Mouse (Mus musculus) T-helper 17 cell (primary cell): ENCODE measurements around the gene Dmrt3.

Source experiments
- in situ Hi-C, 2 experiments: fragments of 300-600 bp; cut with MboI, MseI; formaldehyde crosslinking; loops; 1 replicate in 1 of 2; 2 replicates in 1 of 2; pipeline ENCODE4 v1.15.1; 2025; ENCODE audit warnings: high pct_unique_total_duplicates in 2 of 2

Dmrt3 gene

DNA sequence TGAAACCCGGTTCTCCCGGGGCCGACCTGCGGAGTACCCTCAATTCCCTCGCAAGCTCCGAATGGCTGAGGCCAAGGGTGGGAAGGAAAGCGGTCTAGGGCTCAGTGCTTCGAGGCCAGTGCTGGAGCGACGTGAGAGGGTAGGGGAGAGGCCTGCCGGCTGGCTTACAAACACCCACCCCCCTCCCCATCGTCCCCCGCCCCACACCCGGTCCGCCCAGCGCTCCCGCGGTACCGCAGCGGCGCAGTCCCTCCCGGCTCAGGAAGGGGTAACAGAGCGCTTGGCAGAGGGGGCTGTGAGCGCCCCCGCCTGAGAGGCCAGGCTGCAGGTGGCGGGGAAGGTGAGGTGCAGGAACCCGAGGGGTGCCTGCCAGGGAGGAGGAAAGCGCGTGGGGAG lies at the start of gene Dmrt3:
Dmrt3 (plus strand) TSS at position 287 of the 396 bp plus-strand sequence.
- in situ Hi-C loops, result no loop called here

DNA sequence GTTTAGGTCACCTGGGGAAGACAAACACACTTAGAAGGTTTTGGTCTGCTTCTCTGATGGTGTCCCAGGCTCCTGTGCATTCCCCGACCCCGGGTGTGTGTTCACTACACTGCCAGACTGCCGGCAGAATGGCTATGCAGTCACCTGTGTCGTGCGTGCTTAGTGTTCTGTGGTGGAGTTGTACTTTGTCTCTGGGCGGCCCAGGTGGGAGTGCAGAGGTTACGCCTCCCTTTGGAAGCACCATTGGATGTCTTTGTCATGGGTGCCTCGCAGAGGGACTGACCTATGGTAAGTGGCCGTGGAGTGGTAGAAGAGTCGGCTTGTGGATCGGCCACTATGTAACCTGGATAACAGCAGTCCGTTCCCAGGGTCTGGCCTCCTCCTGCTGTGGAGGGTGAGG lies 45.7 kb upstream of the Dmrt3 start:
- in situ Hi-C loops, result no loop called here

DNA sequence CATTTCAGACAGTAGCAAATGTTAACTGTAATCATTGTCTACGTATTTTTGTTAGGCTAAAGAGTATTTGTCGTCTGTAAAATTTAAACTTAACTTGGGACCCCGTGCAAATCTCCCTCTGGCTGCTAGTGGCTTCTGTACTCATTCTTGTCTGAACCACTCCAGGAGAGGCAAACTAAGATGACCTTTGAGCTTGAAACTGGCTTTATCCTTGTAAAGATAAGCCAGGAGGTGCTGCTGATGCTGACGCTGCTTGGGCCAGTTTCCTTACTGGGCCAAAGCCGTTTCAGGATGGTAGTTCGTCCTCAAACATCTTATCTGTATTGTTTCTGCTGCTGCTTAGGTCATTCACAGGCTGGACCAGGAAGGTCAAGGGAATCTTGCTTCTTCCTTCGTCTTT lies 40.3 kb upstream of the Dmrt3 start:
- in situ Hi-C loops, result no loop called here

DNA sequence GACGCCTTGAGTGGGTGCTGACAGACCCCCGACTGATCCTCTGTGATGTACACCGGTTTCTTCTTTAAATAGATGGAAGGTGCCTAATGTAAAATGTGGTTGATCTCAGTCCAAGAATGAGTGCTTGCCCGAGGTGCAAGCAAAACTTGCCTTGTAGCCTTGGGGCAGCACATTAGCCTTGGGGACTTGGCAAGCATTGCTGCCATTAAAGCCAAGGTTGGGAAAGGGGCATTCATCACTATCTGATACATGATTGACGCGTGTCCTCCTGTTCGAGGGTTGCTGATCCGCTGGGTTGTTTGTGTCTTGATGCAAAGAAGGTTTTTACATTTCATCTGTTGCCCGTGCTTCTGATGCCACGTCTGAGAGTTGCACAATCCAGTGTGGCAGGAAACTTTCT lies 35.7 kb upstream of the Dmrt3 start:
- in situ Hi-C loops, result no loop called here

DNA sequence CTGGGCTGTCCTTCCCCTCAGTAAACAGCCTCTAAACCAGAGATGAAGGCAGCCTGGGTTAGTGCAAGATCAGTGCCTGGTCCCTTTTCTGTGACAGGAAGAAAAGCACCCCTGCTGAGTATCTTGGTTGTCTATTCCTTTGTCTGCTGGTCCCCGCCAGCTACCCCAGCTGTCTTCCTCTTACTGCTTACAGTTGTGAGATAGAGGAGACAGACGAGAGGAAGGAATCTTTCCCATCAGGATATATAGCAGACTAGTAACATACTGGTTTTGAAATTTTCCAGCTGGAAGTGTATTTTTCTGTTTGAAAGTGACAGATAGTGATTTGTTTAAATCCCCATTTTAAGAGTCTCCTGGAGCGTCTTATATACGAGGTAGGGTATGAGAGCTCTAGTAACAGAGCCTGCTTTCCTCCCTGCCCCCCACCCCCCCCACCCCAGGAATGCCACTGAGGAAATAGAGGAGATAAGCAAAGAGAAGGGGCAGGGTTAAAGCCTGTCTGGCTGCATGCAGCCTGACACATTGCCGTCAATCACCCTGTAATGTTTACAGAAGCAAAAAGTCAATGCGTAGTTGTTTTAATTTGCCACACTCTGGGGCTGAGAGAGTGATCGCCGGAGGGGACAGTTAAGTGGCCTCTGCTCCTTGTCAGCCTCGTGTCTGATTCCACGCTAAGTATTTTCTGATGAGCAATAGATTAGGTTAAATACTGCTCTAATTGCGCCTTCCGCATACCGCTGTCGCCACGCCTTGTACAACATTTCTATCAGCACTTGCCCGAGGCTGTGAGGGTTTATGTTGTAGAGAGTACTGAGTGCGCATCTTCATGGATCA lies 34.9 kb upstream of the Dmrt3 start:
- in situ Hi-C loops, result no loop called here

DNA sequence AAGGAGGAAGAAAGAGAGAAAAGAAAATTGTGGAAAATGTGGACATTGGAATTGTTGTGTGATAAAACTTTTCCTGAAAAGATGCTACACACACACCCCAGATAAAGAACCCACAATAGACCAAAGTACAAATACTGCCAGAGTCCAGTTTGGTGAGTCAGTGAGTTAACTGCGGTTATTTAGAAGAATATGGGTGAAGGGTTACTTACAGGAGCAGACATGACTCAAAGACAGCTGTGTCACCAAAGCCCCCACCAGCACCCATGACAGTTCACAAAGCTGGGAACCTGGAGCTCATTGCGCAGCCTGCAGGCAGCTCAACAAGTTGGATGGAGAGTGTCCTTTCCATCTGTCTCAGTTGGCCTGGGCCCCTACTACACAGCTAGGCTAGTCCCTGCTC lies 31.7 kb upstream of the Dmrt3 start:
- in situ Hi-C loops, result no loop called here

DNA sequence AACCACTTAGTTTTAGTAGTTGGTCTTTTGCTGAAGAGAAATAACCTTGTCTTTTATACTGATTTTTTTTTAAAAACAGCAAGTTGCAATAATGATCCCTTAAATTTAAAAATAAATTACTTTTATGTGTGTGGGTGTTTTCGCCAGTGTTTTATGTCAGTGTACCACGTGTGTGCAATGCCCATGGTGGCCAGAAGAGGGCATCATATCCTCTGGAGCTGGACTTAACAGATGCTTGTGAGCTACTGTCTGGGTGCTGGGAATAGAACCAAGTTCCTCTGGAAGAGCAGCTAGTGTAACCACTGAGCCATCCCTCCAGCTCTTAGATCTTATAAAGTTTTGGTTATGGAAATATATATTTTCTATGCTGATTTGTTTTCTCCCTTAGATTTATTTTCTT lies 30.7 kb upstream of the Dmrt3 start:
- in situ Hi-C loops, result no loop called here

DNA sequence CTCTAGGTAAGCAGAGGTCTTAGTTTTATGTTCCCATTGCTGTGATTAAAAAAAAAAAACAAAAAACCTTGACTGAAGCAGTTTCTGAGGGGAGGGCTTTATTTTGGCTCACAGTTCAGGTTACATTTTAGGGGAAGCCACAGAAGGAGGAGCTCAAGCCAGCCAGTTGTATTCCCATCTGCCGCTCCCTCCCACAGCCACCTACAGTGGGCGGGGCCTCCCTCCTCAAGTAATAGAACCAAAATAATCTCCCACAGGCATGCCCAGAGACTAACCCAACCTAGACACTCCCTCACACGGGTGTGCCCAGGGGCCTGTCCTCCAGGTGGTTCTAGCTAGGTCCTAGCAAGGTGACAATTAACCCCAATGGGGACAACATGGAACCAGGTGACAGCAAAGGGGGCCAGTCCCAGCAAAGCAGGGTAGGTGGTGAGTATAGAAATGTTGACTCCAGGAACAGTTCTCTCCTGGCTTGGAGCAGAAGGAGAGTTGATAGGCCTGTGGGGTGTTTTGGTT lies 12.3 kb upstream of the Dmrt3 start:
- in situ Hi-C loops, result no loop called here

DNA sequence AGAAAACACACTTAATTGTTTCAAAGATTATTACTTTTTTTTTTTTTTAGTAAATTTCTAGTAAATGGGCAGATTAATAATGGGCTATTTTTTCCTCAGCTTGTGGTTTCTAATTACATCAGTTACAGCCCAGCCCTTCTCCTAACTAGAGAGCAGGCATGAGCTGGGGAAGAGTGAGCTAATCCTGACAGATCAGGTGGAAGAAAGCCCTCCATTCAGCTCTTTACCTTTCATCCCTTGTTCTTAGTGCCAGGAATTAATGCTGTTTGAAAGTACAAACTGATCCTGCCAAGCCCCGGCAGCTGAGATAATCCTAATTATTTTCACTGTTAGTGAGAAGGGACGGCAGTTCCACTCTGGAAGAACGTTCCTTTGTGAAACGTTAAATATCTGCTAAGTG lies 11.5 kb upstream of the Dmrt3 start:
- in situ Hi-C loops, result no loop called here

DNA sequence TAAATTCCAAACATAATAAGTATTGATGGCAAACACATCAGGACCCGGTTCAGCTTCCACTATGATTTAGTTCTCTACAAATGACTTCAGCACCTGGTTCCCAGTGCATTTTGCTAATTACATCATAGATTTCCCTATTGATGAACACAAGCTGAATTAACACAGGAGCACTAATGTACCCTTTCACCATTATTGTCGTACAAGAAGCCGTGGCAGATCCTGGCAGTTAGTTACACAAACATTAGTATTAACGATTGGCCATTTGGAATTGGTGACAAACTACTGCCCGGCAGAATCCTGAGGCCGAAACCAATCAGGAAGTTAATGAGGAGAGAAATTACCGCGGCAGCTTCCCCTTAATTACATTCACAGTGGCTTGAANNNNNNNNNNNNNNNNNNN lies 8.1 kb upstream of the Dmrt3 start:
- in situ Hi-C loops, result no loop called here

DNA sequence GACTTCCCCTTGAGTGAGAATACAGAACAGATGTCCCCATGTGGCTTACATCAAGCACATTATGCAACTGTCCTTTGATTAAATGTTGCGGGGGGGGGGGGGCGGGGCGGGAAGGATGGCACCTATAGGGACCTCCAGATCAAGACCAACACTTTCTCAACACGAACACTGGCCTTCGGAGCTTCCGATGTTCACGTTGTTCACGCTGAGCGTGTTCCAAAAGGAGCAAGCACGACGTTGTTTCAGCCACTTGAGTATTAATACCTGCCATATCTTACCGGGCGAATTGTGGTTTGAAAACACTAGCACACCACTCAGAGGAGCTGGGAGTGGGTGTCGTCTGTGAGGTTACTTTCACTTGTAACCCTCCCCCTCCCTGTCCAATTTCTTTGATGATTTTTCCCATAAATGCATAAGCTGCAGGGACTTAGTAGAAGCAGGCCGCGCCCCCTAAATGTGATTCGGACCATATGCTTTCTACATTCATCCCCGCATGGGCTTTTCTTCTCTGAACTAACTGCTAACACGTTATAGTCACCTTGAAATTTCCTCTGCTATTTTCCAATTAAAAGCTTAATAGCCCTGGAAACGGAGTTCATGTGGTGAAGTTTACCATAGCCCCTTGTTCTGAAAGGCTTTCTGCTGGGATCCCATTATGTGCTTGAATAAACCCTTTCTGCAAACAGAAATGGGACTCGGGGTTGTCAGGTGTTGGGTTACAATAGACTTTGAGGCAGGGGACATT lies 2.5 kb upstream of the Dmrt3 start:
- in situ Hi-C loops, result no loop called here

DNA sequence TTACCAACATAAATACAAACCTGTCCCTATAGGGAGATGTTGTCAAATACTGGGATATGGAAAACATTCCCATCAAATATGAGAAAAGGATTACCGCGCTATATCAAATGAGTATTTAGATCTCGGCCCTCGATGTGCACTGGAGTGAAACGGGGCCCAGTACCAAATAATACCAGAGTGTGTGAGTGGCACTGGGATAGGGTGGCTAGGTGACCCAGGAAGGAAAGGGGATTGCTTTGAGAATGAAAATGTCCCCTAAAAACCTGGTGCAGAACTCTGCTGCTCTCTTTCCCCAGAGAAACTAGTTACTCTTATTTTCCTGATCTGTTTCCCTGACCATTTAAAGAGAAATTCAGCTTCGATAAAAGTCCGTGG lies 1.9 kb upstream of the Dmrt3 start:
- in situ Hi-C loops, result no loop called here

DNA sequence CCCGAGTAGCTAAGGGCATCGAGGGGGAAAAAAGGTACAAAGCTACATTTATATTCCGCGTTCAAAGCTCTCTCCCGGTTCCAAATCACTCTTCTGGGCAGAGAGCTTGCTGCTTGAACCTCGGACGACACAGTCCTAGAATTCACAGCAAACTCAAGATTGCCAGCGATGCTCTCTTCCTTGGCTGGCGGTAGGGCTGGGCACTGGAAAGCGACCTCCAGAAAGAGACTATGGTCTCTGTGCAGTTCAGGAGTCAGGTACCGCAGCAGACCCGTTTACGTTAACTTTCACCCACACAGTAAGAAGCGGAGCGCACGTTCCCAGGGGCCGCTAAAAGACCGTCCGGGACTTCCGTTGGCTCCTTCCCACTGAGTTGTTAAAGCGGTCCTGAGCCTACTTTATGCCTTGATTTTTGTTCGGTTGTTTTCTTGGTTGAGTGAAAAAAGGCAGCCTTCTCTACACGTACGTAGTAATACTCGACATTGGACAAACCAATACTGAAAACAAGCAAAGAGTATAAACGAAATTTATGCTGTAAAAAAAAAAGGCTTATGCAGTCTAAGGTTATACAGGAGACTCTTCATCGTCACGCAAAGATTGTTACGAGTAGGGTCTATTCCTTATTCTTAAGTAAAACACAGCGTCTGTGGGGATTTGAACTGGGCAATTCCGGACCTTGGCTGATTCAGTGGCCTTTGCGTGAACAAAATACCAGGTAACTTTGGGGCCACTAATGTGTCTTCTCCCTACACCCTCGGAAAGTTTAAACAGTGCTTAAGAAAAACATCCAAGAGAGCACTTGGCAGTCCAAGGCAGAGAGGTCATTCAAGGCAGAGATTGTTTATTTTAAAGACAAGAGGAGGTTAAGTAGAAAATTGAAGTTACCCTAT lies 895 bp upstream of the Dmrt3 start:
- in situ Hi-C loops, result no loop called here

DNA sequence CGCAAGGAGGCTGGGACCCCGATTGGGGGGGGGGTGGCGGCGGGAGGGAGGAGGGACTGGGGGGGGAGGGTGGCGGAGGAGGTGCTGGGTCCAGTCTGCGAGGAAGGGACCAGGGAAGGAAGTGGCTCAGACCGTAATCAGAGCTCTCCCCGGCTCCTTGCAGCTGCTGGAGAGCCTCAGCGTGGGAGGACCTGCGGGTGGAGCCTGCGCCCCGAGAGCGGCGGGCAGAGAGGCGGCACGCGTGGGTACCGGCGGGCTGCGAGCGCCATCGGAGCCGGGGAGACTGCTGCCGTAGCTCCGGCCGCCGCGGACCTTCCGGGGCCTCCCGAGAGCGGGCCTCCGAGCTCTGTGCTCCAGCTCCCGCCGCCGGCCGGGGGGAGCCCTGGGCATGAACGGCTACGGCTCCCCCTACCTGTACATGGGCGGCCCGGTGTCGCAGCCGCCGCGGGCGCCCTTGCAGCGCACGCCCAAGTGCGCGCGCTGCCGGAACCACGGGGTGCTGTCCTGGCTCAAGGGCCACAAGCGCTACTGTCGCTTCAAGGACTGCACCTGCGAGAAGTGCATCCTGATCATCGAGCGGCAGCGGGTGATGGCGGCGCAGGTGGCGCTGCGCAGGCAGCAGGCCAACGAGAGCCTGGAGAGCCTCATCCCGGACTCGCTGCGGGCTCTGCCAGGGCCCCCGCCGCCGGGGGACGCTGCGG lies 460 bp downstream of the Dmrt3 start:
- in situ Hi-C loops, result no loop called here

DNA sequence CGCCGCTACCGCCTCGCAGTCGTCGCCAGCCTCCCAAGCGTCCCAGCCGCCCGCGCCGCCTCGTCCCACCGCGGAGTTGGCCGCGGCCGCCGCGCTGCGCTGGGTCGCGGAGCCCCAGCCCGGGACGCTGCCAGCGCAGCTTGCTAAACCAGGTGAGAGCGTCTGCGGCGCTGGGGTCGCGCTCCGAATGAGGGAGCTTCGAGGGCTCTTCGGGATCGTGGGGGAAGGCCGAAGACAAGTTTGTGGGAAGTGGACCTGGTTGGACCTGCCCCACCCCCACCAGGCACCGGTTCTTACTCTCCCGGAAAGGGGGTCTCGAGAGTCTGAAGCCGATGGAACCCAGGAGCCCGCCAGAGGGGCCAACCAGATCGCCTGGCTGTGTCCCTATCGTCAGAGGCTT lies 1.0 kb downstream of the Dmrt3 start:
- in situ Hi-C loops, result no loop called here

DNA sequence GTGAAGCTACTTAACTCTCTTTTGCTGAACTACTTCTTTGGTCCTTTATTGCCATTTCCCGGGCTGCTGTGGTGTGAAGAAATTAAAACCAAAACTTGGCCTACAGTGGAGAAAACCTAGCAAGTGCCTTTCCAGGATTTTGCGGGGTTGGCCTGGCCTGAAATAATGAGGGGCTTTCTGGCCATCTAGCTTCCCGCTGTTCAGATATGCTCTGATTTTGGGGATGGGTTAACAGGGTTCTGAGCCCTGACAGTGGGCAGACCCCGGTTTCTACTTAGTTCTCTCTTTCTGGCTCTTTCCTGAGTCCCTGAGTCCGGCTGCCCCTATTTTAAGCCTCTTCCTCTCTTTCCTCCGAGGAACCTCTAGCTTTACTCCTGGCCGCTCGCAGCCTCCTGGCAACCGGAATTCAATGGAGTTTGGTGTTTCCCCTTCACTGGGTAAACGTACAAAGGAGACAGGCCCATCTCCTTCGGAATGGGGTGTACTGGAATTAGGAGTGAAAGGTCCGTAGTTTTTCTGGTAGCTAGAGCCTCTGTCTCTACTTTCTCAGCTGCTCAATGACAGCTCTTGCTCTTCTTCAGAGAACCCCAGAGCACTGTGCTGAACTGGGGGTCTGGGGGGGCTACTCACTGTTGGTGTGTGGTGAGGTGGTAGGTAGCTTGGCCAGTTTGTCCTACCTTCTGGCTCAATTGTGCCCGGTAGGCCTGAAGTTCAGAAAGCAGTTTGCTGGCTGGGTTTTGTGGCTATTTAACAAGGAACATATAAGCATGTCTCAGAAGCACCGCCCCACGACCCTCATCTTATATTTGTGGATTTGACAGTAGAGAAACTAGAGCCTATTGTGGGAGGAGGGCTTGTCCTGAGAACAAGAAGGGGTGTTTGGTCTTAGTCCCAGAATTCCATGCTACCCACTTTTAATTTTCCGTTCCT lies 2.0 kb downstream of the Dmrt3 start:
- in situ Hi-C loops, result no loop called here

DNA sequence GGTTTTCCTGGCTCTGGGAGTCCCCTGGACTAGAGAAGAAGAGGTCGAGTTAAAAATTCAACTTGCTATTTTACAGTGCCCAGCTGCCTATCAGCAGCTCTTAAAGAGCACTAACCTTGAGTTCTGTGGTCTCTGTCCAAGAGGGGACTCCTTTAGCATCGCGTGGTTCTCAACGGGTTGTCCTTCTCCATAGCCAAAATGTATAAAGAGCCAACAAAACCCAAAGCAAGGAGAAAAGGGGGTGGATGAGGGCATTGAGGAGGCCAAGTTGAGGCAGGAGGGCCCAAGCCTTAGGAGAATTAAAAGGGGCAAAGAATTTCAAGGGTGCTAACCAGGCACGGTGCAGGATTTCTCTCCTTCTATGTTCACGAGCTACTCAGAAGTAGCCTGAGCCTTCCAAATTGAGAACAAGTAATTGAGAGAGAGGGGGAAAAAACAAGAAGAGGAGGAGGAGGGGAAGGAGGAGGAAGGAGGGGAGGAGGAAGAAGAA lies 2.8 kb downstream of the Dmrt3 start:
- in situ Hi-C loops, result no loop called here

DNA sequence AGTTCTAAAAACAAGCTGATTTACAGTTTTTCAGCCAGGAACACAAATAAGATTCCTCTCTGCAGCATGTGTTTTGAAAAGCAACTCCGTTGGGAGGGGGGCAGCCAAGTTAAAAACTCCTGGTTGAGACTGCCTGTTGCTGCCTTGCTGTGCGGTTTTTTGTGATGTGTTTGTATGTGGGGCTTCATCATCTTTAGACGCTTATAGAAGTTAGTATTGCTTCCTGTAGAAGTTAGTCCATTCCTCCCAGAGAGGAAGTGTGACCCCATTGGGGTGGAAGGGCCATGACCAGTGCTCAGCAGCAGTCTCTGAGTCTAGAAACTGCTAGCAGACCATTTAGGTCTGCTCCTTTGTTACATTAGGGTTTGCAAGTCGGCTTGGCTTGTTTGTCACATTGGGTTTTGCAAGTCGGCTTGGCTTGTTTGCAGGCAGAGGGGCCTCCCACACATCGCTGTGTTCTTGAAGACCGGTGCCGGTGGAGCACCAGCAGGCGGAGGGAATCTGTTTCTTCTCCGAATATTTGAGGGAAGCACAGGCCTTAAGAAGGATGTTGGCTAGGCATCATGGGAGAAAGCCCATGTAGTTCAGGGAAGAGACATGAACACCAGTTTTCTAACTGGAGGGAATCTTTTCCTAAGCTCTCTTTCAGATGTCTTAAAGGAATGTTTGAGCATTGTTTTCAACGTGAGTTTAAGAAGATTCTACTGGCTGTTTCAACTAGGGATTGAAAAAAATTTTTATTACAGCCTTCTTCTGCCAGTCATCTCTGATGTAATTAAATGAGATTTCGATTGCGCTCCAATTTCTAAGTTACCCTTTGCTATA lies 3.6 kb downstream of the Dmrt3 start:
- in situ Hi-C loops, result no loop called here

DNA sequence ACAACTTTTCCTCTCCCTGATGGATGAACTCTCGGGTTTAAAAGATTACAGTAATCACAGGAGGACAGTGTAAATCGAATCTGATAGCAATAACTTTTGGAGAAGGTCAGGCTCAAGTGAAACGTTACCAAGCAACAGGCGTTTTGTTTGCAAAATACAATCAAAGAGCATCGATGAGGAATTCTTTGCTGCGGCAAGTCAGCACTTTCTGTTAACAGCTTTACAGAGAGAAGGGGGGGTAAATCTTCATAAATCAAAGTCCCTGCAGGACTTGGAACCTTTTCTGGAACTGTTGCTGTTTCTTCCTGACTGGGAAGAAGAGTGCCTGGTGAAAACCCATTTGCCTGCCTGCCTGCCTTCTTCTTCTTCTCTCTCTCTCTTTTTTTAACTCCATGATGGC lies 5.8 kb downstream of the Dmrt3 start:
- in situ Hi-C loops, result no loop called here
